Mouse (Mus musculus) forebrain, embryonic 11.5 days (tissue): ENCODE results near the gene Ptprc. TPM values are rescaled to one million over a fixed set of nuclear protein-coding genes. Genes with fewer than 3 reads are reported as not detected.

ENCODE experiments used
- polyA plus RNA-seq: library from polyadenylated mRNA; unstranded; fragments of >200 nt; fragmentation: Nextera tagmentation; extraction: Ambion mirVana; gene quantifications from 2 replicates; pipeline ENCODE4 v1.2.1, GENCODE M21; 2014

Gene Ptprc
- polyA plus RNA-seq, 1 experiment from 2014 or later, result 2.0 TPM

Other genes starting within 250 kb of the Ptprc start
- gene Atp6v1g3, start 98.0 kb upstream of the Ptprc start, polyA plus RNA-seq, result not detected in 2 replicates